Mouse (Mus musculus): ENCODE measurements at regions not wholly inside any gene's neighbourhood (a gene's known extent, or its start where the extent isn't known, plus 50 kb on each side); places are given as distances from the start of the nearest gene placed in this dataset.

DNA sequence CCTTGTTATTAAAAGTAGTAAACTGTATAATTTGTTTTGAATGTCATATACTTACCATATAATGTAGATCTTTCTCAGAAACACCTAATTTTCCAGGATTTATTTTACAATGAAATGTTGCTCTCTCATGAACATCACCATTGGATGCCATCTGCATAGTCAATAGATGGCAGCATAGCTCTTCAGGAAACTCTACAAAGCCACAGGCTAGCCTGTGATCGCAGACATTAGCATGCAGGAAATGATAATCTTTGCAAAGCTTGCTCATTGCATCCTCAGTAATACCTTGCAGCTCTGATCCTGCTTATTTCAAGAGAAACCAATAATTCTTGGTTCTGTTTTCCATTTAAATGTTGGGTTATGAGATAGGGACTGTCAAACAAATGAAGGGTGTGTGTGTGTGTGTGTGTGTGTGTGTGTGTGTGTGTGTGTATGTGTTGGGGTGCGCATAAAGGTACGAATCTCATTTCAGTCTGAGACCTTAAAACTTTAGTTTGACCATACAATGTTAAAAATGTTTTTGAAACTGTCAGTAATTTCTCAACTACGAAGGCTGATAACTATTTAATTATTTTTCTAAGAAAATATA is 1595.1 kb upstream of the Pcdh10 start:
- H3K9ac ChIP-seq (ENCODE audit: low read depth, low read length): no peak overlapping the region
- H3K4me2 ChIP-seq (ENCODE audit: low read length): no peak overlapping the region
- H3K27me3 ChIP-seq (ENCODE audit: insufficient read depth, low read length): no peaks in the 10 kb centered on the region
- H3K36me3 ChIP-seq (ENCODE audit: insufficient read depth, low read length): no peaks in the 10 kb centered on the region
- ATAC-seq (replicated peaks; ENCODE audit: low FRiP score, low read depth): no peak
- peak; percentile 35 for DNase-seq (ENCODE audit: low spot score)
- no peaks in the 10 kb centered on the region for H3K9me3 ChIP-seq (replicated peaks; ENCODE audit: low read length)
- no peak overlapping the region for H3K4me3 ChIP-seq (replicated peaks; ENCODE audit: low read depth, low read length)
- no peaks in the 10 kb centered on the region for H3K4me1 ChIP-seq (replicated peaks; ENCODE audit: insufficient read depth, low read length)
- H3K27ac ChIP-seq: no peak overlapping the region
- 67% methylated on average over 4 of the region's 4 CpGs for WGBS
- peak; percentile 65 for TF ChIP-seq CTCF (IDR thresholded peaks at IDR 0.05; ENCODE audit: low read depth)

DNA sequence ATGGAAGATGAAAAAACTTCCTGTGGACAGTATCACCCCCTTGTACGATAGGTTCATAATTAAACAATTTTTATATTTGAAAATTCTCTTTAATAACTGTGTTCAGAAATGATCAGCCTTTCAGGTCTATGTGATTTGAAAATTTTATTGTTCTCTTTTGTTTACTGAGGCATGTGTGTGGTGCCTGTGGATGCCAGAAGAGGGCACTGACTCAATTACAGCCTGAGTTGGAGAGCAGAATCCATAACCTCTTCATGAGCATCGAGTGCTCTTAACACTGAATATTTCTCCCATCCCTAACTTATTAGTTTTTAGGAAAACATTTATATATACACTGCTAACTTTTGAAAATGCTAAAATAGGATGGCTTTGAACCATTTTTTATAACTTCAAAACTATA is 1594.0 kb upstream of the Pcdh10 start:
- Histone ChIP-seq H3K27ac (no peak overlapping the region), H3K4me2 (ENCODE audit: low read length) (no peak overlapping the region), H3K9ac (ENCODE audit: low read depth, low read length) (no peak overlapping the region), H3K27me3 (ENCODE audit: insufficient read depth, low read length) (no peaks in the 10 kb centered on the region), H3K36me3 (ENCODE audit: insufficient read depth, low read length) (no peaks in the 10 kb centered on the region), H3K4me3 (replicated peaks; ENCODE audit: low read depth, low read length) (no peak overlapping the region), H3K9me3 (replicated peaks; ENCODE audit: low read length) (no peaks in the 10 kb centered on the region), H3K4me1 (replicated peaks; ENCODE audit: insufficient read depth, low read length) (no peaks in the 10 kb centered on the region)
- DNase-seq (ENCODE audit: low spot score): no peak
- peak; percentile 33; the same call in 1 of the 2 replicates for TF ChIP-seq CTCF (IDR thresholded peaks at IDR 0.05; ENCODE audit: low read depth)
- no peak for ATAC-seq (replicated peaks; ENCODE audit: low FRiP score, low read depth)
- WGBS: 86% methylated on average over 2 of the region's 2 CpGs

Data from kidney, postnatal 0 days (tissue).